Mouse (Mus musculus) embryonic fibroblast, embryonic 13.5 days (primary cell): Measurements from ENCODE around the gene Scgb1c1.

ENCODE experiments used
- CTCF ChIP-seq: IDR thresholded peaks from 2 replicates; pipeline ENCODE4 v1.5.1; 2011; ENCODE audit warnings: mild to moderate bottlenecking, control low read depth, low read length, moderate library complexity, borderline replicate concordance; ENCODE audit not compliant: insufficient read depth
- POLR2A ChIP-seq: IDR thresholded peaks from 2 replicates; pipeline ENCODE4 v1.6.1; 2011; ENCODE audit warnings: low read depth, mild to moderate bottlenecking, control low read depth, low read length, moderate library complexity

DNA sequence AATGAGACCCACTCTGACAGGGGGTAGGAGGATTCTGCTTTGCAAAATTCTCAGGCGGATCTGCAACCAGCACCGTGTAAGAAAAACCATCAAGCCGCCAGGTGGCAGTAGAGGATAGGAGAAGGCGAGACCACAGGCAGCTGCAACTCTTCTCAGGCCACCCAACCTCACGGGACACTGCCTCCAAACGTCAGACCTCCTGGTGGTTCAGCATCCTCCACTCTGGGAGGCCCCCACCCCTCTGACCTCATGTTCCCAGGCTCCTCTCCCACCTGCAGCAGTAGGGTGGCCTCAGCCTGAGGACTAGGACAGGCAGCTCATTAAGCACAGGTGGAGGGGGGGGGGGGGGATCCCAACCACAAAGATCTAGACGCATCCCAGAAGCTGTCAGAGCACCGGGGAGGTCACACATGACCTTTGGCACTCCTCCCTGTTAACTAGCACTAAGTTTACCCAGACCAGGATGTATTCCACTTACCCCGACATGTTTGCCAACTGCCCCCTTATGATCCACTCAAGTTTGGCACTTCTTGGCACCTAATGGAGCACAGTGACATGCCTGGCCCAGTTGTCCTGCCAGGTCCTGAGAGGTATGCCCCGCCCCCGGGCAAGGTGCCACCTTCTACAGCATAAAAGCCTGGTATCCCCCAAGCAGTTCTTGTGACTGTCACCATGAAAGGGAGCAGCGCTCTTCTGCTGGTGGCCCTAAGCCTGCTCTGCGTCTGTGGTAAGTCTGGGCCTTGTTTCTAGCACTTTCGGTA lies at the start of gene Scgb1c1:
- TF ChIP-seq CTCF: peak; percentile 83
- no peak for TF ChIP-seq POLR2A
